Mouse (Mus musculus) hindlimb bud, embryonic 11.5 days (tissue): ENCODE results near the gene Rell1.

Source experiments
- DNase-seq: peaks from one replicate; pipeline ENCODE4 v3.0.0-alpha.2; 2012; ENCODE audit warnings: low read depth, low spot score; ENCODE audit errors: extremely low spot score

Rell1 gene

GRCm38 (mm10) chr5:63968443-63969415, at the start of gene Rell1:
Gene Rell1 (minus strand): TSS chr5:63968897.
- peak; percentile 63 for DNase-seq

- no peak for DNase-seq
Observed at GRCm38 (mm10) chr5:64012596-64013366, 44.1 kb upstream of the Rell1 start.

- no peak for DNase-seq
Observed at GRCm38 (mm10) chr5:64006548-64006947, 37.9 kb upstream of the Rell1 start.

GRCm38 (mm10) chr5:64003302-64003701, 34.6 kb upstream of the Rell1 start:
- no peak for DNase-seq

- no peak for DNase-seq
Observed at GRCm38 (mm10) chr5:63993865-63994264, 25.2 kb upstream of the Rell1 start.

GRCm38 (mm10) chr5:63990675-63991074, 22.0 kb upstream of the Rell1 start:
- DNase-seq, result no peak

- DNase-seq, result no peak
Observed at GRCm38 (mm10) chr5:63986337-63986736, 17.6 kb upstream of the Rell1 start.

GRCm38 (mm10) chr5:63982296-63982695, 13.6 kb upstream of the Rell1 start:
- DNase-seq, result no peak

GRCm38 (mm10) chr5:63970991-63971390, 2.3 kb upstream of the Rell1 start:
- no peak for DNase-seq

GRCm38 (mm10) chr5:63970281-63970732, 1.6 kb upstream of the Rell1 start:
- DNase-seq, result no peak

GRCm38 (mm10) chr5:63969476-63970112, 897 bp upstream of the Rell1 start:
- DNase-seq, result no peak

- no peak for DNase-seq
Observed at GRCm38 (mm10) chr5:63967591-63968141, 1.0 kb downstream of the Rell1 start.

GRCm38 (mm10) chr5:63966379-63966778, 2.3 kb downstream of the Rell1 start:
- DNase-seq, result no peak

GRCm38 (mm10) chr5:63965946-63966345, 2.8 kb downstream of the Rell1 start:
- no peak for DNase-seq

- no peak for DNase-seq
Observed at GRCm38 (mm10) chr5:63964576-63964975, 4.1 kb downstream of the Rell1 start.

- no peak for DNase-seq
Observed at GRCm38 (mm10) chr5:63961726-63962125, 7.0 kb downstream of the Rell1 start.

- no peak for DNase-seq
Observed at GRCm38 (mm10) chr5:63960565-63960964, 8.1 kb downstream of the Rell1 start.

- no peak for DNase-seq
Observed at GRCm38 (mm10) chr5:63958963-63959708, 9.6 kb downstream of the Rell1 start.

GRCm38 (mm10) chr5:63957607-63958006, 11.1 kb downstream of the Rell1 start:
- DNase-seq, result no peak

- no peak for DNase-seq
Observed at GRCm38 (mm10) chr5:63956411-63956810, 12.3 kb downstream of the Rell1 start.
